Mouse (Mus musculus) liver, postnatal 0 days (tissue): ENCODE results near the gene Mtfr2. TPM values are rescaled to one million over a fixed set of nuclear protein-coding genes. Genes with fewer than 3 reads are reported as not detected.

Experiments
- ATAC-seq: fragments of 200-750 bp; cut with Nextera tagmentation; 2 replicates; pipeline ENCODE4 v1.8.0; 2017; ENCODE audit warnings: mild to moderate bottlenecking, moderate library complexity
- DNase-seq: peaks from one replicate; pipeline ENCODE4 v3.0.0-alpha.2; 2016
- H3K27ac ChIP-seq: fragments of 300-500 bp; sonication (generic); 2 replicates; pipeline ENCODE4 v1.5.1; 2014; ENCODE audit warnings: antibody characterized with exemption, moderate library complexity, mild to moderate bottlenecking, low read depth
- H3K27me3 ChIP-seq: fragments of 300-500 bp; sonication (generic); 2 replicates; pipeline ENCODE4 v1.6.1; 2014; ENCODE audit warnings: low read length, control low read depth, mixed read lengths; ENCODE audit not compliant: insufficient read depth
- H3K36me3 ChIP-seq: fragments of 300-500 bp; sonication (generic); replicated peaks from 2 replicates; pipeline ENCODE4 v1.6.1; 2014; ENCODE audit warnings: mild to moderate bottlenecking, control low read depth, low read length, moderate library complexity, mixed read lengths; ENCODE audit not compliant: insufficient read depth
- H3K4me1 ChIP-seq: fragments of 300-500 bp; sonication (generic); 2 replicates; pipeline ENCODE4 v1.6.1; 2014; ENCODE audit warnings: antibody characterized with exemption, mild to moderate bottlenecking, control low read depth; ENCODE audit not compliant: insufficient read depth
- H3K4me2 ChIP-seq: fragments of 300-500 bp; sonication (generic); 2 replicates; pipeline ENCODE4 v1.6.1; 2014; ENCODE audit warnings: low read depth, mild to moderate bottlenecking, low read length, moderate library complexity, mixed read lengths
- H3K4me3 ChIP-seq: fragments of 300-500 bp; sonication (generic); 2 replicates; pipeline ENCODE4 v1.5.1; 2014; ENCODE audit warnings: low read depth, low read length
- H3K9ac ChIP-seq: fragments of 300-500 bp; sonication (generic); replicated peaks from 2 replicates; pipeline ENCODE4 v1.6.1; 2014; ENCODE audit warnings: mild to moderate bottlenecking, moderate library complexity
- H3K9me3 ChIP-seq: fragments of 300-500 bp; sonication (generic); 2 replicates; pipeline ENCODE4 v1.6.1; 2016; ENCODE audit warnings: mild to moderate bottlenecking, control low read depth, low read length, mixed read lengths
- CTCF ChIP-seq: sonication (generic); IDR thresholded peaks from 2 replicates; pipeline ENCODE4 v1.5.1; 2016; ENCODE audit warnings: antibody characterized with exemption, low read depth
- EP300 ChIP-seq: IDR thresholded peaks from 2 replicates; pipeline ENCODE4 v1.6.1; 2016; ENCODE audit warnings: antibody characterized with exemption, low read depth, mild to moderate bottlenecking
- WGBS: fragments of 180-500 bp; shearing (Covaris S2); extraction: QIAGEN DNeasy Blood & Tissue Kit; methylation state at CpG from one replicate; pipeline ENCODE4 v1.1.7; 2014; ENCODE audit not compliant: insufficient replicate concordance; 5-methylcytosine and 5-hydroxymethylcytosine counted together
- polyA plus RNA-seq: library from polyadenylated mRNA; unstranded; fragments of >200 nt; fragmentation: Nextera tagmentation; extraction: Ambion mirVana; gene quantifications from 2 replicates; pipeline ENCODE4 v1.2.1, GENCODE M21; 2015

The Mtfr2 gene
- polyA plus RNA-seq, 1 experiment from 2014 or later: 1.5 TPM

GRCm38 (mm10) chr10:20337872-20338271 lies 9.7 kb upstream of the Mtfr2 start:
- Histone ChIP-seq H3K9me3 (no peaks in the 10 kb centered on the region), H3K4me3 (no peak overlapping the region), H3K27me3 (no peaks in the 10 kb centered on the region), H3K27ac (no peak overlapping the region), H3K4me2 (no peak overlapping the region), H3K4me1 (no peaks in the 10 kb centered on the region), H3K36me3 (peaks cover 83% of the 10 kb centered on the region), H3K9ac (no peak overlapping the region)
- DNase-seq: no peak
- no peak for TF ChIP-seq EP300
- no peak for TF ChIP-seq CTCF
- 88% methylated on average over 7 of the region's 7 CpGs for WGBS
- no peak for ATAC-seq

GRCm38 (mm10) chr10:20345736-20346135 lies 1.8 kb upstream of the Mtfr2 start:
- WGBS: 66% methylated on average over 1 of the region's 1 CpGs
- TF ChIP-seq EP300 (no peak), CTCF (no peak)
- peaks cover 43% of the 10 kb centered on the region for H3K36me3 ChIP-seq
- no peaks in the 10 kb centered on the region for H3K27me3 ChIP-seq
- ATAC-seq (no peak), DNase-seq (peak; percentile 55)
- H3K9me3 ChIP-seq: no peaks in the 10 kb centered on the region
- no peak overlapping the region for H3K9ac ChIP-seq
- H3K4me1 ChIP-seq: peaks cover 7% of the 10 kb centered on the region
- H3K4me2 ChIP-seq: no peak overlapping the region
- H3K27ac ChIP-seq: no peak overlapping the region
- no peak overlapping the region for H3K4me3 ChIP-seq

- ATAC-seq: no peak
- Histone ChIP-seq H3K4me2 (peak overlapping the region; percentile 85), H3K27me3 (no peaks in the 10 kb centered on the region), H3K27ac (0 out of 2 replicates have a peak overlapping the region, but pooled peaks have one; percentile 0), H3K9ac (peak overlapping the region; percentile 66), H3K4me1 (peaks cover 7% of the 10 kb centered on the region), H3K36me3 (peaks cover 31% of the 10 kb centered on the region), H3K4me3 (peak overlapping the region; percentile 72), H3K9me3 (no peaks in the 10 kb centered on the region)
- 44% methylated on average over 2 of the region's 2 CpGs for WGBS
- TF ChIP-seq EP300 (no peak), CTCF (no peak)
- DNase-seq: no peak
Measured at GRCm38 (mm10) chr10:20348894-20349293, 1.3 kb downstream of the Mtfr2 start.

- Histone ChIP-seq H3K36me3 (peaks cover 10% of the 10 kb centered on the region), H3K4me3 (no peak overlapping the region), H3K27me3 (no peaks in the 10 kb centered on the region), H3K4me2 (no peak overlapping the region), H3K4me1 (no peaks in the 10 kb centered on the region), H3K9me3 (no peaks in the 10 kb centered on the region), H3K9ac (no peak overlapping the region), H3K27ac (no peak overlapping the region)
- ATAC-seq: no peak
- no peak for DNase-seq
- 61% methylated on average over 10 of the region's 10 CpGs for WGBS
- TF ChIP-seq EP300: no peak
- peak; percentile 81 for TF ChIP-seq CTCF
Measured at GRCm38 (mm10) chr10:20361542-20362449, 14.2 kb downstream of the Mtfr2 start.

- H3K9ac ChIP-seq: no peak overlapping the region
- no peak overlapping the region for H3K4me3 ChIP-seq
- no peak for DNase-seq
- H3K4me2 ChIP-seq: no peak overlapping the region
- H3K36me3 ChIP-seq: peaks cover 8% of the 10 kb centered on the region; the same call in 1 of the 2 replicates
- WGBS: 76% methylated on average over 4 of the region's 4 CpGs
- TF ChIP-seq EP300: no peak
- no peak for TF ChIP-seq CTCF
- ATAC-seq: no peak
- no peaks in the 10 kb centered on the region for H3K9me3 ChIP-seq
- H3K27ac ChIP-seq: no peak overlapping the region
- H3K4me1 ChIP-seq: no peaks in the 10 kb centered on the region
- no peaks in the 10 kb centered on the region for H3K27me3 ChIP-seq
Measured at GRCm38 (mm10) chr10:20362450-20363118, 15.0 kb downstream of the Mtfr2 start.

- Histone ChIP-seq H3K4me3 (no peak overlapping the region), H3K9me3 (no peaks in the 10 kb centered on the region), H3K27ac (no peak overlapping the region), H3K4me2 (no peak overlapping the region), H3K36me3 (no peaks in the 10 kb centered on the region), H3K9ac (no peak overlapping the region), H3K4me1 (no peaks in the 10 kb centered on the region), H3K27me3 (no peaks in the 10 kb centered on the region)
- DNase-seq (no peak), ATAC-seq (no peak)
- WGBS: 87% methylated on average over 5 of the region's 5 CpGs
- TF ChIP-seq EP300 (no peak), CTCF (peak; percentile 39)
Measured at GRCm38 (mm10) chr10:20372046-20372445, 24.5 kb downstream of the Mtfr2 start.
